Comparison of ENCODE assay signal across 13 mouse cellular contexts in genomic region chr13:46339954-46340353, GRCm38 (mm10).
DNase-seq lines count a peak whose midpoint lies in the region; ATAC-seq lines count a peak whose summit lies in the region.
"Had no signal": no experiment of that assay in that cellular context is flagged by ENCODE, and none has a peak within 500 bp of the region (broad histone marks: within the 10 kb centered on the region; RNA-seq: fewer than 3 reads in every experiment).

No protein-coding gene starts in this region.

- H3K4me3 ChIP-seq in liver, embryonic 13.5 days (replicated peaks): no peak overlapping the region
- H3K4me3 ChIP-seq in liver, embryonic 12.5 days: no peak overlapping the region
- no peak overlapping the region for H3K4me3 ChIP-seq in kidney, embryonic 16.5 days (ENCODE audit: low read length)
- H3K4me3 ChIP-seq: embryonic facial prominence, embryonic 15.5 days; limb, embryonic 12.5 days; midbrain, embryonic 12.5 days; stomach, embryonic 15.5 days had no signal

- H3K4me1 ChIP-seq in liver, embryonic 13.5 days (replicated peaks): no peaks in the 10 kb centered on the region
- H3K4me1 ChIP-seq in liver, embryonic 12.5 days: peaks cover 12% of the 10 kb centered on the region; the same call in 1 of the 2 replicates
- 0 out of 2 replicates have a peak, but pooled peaks cover 4% of the 10 kb centered on the region for H3K4me1 ChIP-seq in kidney, embryonic 16.5 days (ENCODE audit: insufficient read depth, low read length)
- H3K4me1 ChIP-seq: embryonic facial prominence, embryonic 15.5 days; midbrain, embryonic 12.5 days; stomach, embryonic 15.5 days had no signal

- WGBS in liver, embryonic 13.5 days (ENCODE audit: insufficient replicate concordance): 11% methylated on average over 4 of the region's 4 CpGs
- 13% methylated on average over 4 of the region's 4 CpGs for WGBS in liver, embryonic 12.5 days (ENCODE audit: insufficient replicate concordance)
- 20% methylated on average over 4 of the region's 4 CpGs for WGBS in kidney, embryonic 16.5 days

- ATAC-seq in liver, embryonic 13.5 days (ENCODE audit: low read depth): no peak
- no peak for ATAC-seq in liver, embryonic 12.5 days
- peak; percentile 66 for ATAC-seq in monocyte, adult 5-6 weeks (replicated peaks; ENCODE audit: insufficient number of reproducible peaks, low FRiP score, low TSS enrichment, poor library complexity, severe bottlenecking)
- ATAC-seq in kidney, embryonic 16.5 days (ENCODE audit: low FRiP score, low TSS enrichment): no peak

- no peak overlapping the region for H3K27ac ChIP-seq in liver, embryonic 13.5 days
- no peak overlapping the region for H3K27ac ChIP-seq in liver, embryonic 12.5 days
- H3K27ac ChIP-seq in kidney, embryonic 16.5 days (ENCODE audit: low read length): no peak overlapping the region
- H3K27ac ChIP-seq: embryonic facial prominence, embryonic 15.5 days; limb, embryonic 12.5 days; midbrain, embryonic 12.5 days; stomach, embryonic 15.5 days had no signal

- DNase-seq in liver, embryonic 13.5 days: peak; percentile 6
- DNase-seq in induced T-regulatory cell, adult 2 months (ENCODE audit: low read depth): peak; percentile 92
- DNase-seq in thymus, postnatal 10 days (ENCODE audit: low spot score in 2 of 2): peak; percentile 89 to 94
- no peak for DNase-seq in urinary bladder, postnatal 25 days (ENCODE audit: low spot score)
- no peak for DNase-seq in cerebellum, adult 11-12 months
- DNase-seq: kidney, postnatal 14 days had no signal

- H3K4me2 ChIP-seq in liver, embryonic 13.5 days: no peak overlapping the region
- H3K4me2 ChIP-seq in liver, embryonic 12.5 days: no peak overlapping the region
- no peak overlapping the region for H3K4me2 ChIP-seq in kidney, embryonic 16.5 days (replicated peaks; ENCODE audit: low read depth, low read length)
- H3K4me2 ChIP-seq: embryonic facial prominence, embryonic 15.5 days; limb, embryonic 12.5 days; midbrain, embryonic 12.5 days; stomach, embryonic 15.5 days had no signal

- no peak overlapping the region for H3K9ac ChIP-seq in liver, embryonic 13.5 days
- no peak overlapping the region for H3K9ac ChIP-seq in liver, embryonic 12.5 days
- H3K9ac ChIP-seq in kidney, embryonic 16.5 days (replicated peaks; ENCODE audit: low read length): no peak overlapping the region
- H3K9ac ChIP-seq: embryonic facial prominence, embryonic 15.5 days; limb, embryonic 12.5 days; midbrain, embryonic 12.5 days; stomach, embryonic 15.5 days had no signal

- H3K36me3 ChIP-seq in liver, embryonic 13.5 days: no peaks in the 10 kb centered on the region
- no peaks in the 10 kb centered on the region for H3K36me3 ChIP-seq in liver, embryonic 12.5 days
- no peaks in the 10 kb centered on the region for H3K36me3 ChIP-seq in kidney, embryonic 16.5 days (ENCODE audit: insufficient read depth, low read length)
- H3K36me3 ChIP-seq: embryonic facial prominence, embryonic 15.5 days; limb, embryonic 12.5 days; midbrain, embryonic 12.5 days; stomach, embryonic 15.5 days had no signal

- no peaks in the 10 kb centered on the region for H3K9me3 ChIP-seq in liver, embryonic 13.5 days (replicated peaks)
- no peaks in the 10 kb centered on the region for H3K9me3 ChIP-seq in liver, embryonic 12.5 days (replicated peaks)
- H3K9me3 ChIP-seq in kidney, embryonic 16.5 days (ENCODE audit: low read length): no peaks in the 10 kb centered on the region
- H3K9me3 ChIP-seq: embryonic facial prominence, embryonic 15.5 days; limb, embryonic 12.5 days; midbrain, embryonic 12.5 days; stomach, embryonic 15.5 days had no signal

- H3K27me3 ChIP-seq in liver, embryonic 13.5 days: no peaks in the 10 kb centered on the region
- no peaks in the 10 kb centered on the region for H3K27me3 ChIP-seq in liver, embryonic 12.5 days (replicated peaks)
- no peaks in the 10 kb centered on the region for H3K27me3 ChIP-seq in kidney, embryonic 16.5 days (ENCODE audit: insufficient read depth, low read length)
- H3K27me3 ChIP-seq: embryonic facial prominence, embryonic 15.5 days; limb, embryonic 12.5 days; midbrain, embryonic 12.5 days; stomach, embryonic 15.5 days had no signal

Comparison
In these comparisons a context has a peak if more than half of its experiments do, and no peak if none do; other contexts are left out.
1. DNase-seq: peak in liver, embryonic 13.5 days (single experiment), induced T-regulatory cell, adult 2 months (single experiment) and thymus, postnatal 10 days (2 of 2); none in urinary bladder, postnatal 25 days (single experiment) and cerebellum, adult 11-12 months (single experiment).